Mouse (Mus musculus) cerebellum, postnatal 36 days (tissue): ENCODE results near the gene Arhgef11.

Source experiments
- DNase-seq, 2 experiments: peaks; one replicate each; pipeline ENCODE4 v3.0.0; 2021 to 2022; ENCODE audit warnings: mixed read lengths in 2 of 2

Gene Arhgef11

GRCm38 (mm10) chr3:87718525-87718924, 101.2 kb downstream of the Arhgef11 start:
- DNase-seq: no peak

DNA sequence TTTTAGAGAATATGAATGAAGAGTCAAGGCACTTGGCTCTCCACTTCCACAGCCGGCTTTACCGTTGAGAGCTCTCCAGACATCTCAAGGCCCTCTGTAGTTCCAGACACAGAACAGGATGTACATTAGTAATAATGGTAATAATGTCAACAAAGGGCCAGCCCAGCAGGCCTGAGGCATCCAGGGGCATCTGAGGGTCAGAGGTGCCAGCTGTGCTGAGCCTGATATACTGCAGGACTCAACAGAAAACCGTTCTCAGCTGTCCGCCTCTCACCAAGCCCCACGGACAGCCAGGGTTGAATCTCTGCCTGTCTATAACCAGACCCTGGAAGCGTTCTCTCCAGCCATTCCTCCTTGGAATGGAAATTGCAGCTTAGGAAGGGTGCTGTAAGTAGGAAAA, 107.2 kb downstream of the Arhgef11 start:
- no peak for DNase-seq

- DNase-seq: no peak
Observed at GRCm38 (mm10) chr3:87725396-87726160, 108.2 kb downstream of the Arhgef11 start.

DNA sequence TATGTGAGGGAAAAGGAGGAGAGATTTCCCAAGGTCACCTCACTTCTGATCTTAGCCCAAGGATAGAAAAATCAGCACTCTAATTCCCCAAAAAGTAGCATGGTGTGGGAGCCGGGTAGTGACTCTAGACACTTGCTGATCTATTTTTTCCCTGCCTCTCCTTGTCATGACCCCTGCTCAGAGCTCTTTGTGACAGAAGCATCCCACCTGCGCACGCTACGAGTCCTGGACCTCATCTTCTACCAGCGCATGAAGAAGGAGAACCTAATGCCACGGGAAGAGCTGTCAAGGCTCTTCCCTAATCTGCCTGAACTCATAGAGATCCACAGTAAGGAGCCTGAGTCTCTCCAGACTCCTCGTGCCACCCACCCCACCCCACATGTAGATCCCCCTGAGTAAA, 108.8 kb downstream of the Arhgef11 start:
- no peak for DNase-seq

DNA sequence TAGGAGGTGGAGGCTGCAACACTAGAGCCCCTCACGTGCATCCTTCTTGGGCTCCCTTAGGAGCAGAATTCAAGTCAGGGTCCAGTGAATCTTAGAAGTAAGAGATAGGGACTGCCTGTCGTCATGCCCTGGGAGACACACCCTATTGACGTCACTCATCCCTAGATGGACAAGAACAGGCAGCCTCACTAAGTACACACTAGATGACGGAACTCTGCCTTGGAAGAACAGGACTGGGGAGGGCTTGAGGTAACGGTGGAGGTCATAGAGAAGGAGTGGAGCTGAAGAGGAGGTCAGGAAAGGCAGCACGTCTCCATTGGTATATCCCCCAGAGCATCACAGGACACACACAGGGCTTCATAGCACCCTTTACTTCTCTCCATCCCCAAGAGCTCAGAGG, 111.3 kb downstream of the Arhgef11 start:
- no peak for DNase-seq

- DNase-seq: no peak
Observed at GRCm38 (mm10) chr3:87733098-87733497, 115.7 kb downstream of the Arhgef11 start.

- no peak for DNase-seq
Observed at GRCm38 (mm10) chr3:87733984-87734761, 116.8 kb downstream of the Arhgef11 start.

DNA sequence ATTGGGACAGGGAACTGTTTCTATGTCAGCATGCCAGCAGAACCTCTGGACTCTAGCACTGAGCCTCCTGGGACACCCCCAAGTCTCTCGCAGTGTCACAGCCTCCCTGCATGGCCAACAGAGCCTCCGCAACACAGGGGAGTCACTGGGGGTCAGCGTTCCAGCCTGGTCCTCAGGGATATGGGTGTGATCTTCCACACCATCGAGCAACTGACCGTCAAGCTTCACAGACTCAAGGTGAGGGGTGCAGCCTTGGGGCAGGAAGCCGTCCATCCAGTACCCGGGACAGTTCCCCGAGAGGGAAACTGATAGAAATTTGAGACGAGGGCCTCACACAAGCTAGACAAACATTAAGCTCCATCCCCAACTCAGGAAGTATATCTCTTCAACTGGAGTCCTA, 118.0 kb downstream of the Arhgef11 start:
- no peak for DNase-seq

- DNase-seq: no peak
Observed at GRCm38 (mm10) chr3:87738906-87739305, 121.5 kb downstream of the Arhgef11 start.

- no peak for DNase-seq
Observed at GRCm38 (mm10) chr3:87742013-87742412, 124.7 kb downstream of the Arhgef11 start.

DNA sequence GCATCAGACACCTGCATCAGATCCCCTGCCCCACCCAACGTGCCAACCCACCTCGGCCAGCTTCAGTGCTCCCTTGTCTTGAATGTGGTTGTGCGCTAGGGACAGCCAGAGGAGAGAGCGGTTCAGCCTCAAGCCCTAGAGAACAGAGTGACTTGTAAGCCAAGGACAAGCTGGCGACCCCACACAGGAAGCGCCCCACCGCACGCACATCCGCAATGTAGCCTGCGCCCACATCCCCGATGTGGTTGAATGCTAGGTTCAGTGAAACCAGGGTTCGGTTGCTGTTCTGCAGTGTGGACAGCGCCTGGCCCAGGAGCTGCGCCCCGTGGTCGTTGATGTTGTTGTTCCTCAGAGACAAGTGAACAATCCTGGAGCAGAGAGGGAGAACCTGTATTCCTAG, 125.4 kb downstream of the Arhgef11 start:
- no peak for DNase-seq

- DNase-seq: no peak
Observed at GRCm38 (mm10) chr3:87743927-87744326, 126.6 kb downstream of the Arhgef11 start.

DNA sequence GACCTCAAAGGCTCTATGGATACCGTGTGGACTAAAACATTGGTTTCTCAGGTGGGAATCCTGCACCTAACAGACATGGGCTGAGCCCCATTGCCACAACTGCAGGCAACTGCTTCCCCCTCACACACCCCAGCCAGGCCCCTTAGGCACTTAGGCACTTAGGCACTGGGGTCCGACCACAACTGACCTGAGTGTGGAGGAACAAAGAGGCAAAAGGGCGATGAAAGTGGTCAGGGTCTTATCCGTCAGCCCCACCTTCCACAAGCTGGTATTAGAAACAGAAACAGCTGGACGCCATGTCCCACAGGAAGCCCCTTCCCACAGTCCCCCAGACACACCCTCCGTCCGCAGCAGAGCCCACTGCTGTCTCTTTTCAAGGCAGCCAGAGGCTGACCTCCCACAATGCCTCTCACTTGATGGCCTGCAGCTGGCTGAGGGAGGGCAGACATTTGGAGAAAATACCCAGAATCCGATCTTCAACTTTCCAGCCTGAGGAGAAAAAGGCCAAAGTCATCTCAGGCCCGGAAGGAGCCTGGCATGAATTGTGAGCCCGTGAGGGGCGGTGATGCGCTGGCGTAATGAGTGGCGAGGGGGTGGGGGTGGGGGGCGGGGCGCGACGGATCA, 127.8 kb downstream of the Arhgef11 start:
- DNase-seq: no peak

GRCm38 (mm10) chr3:87748431-87748830, 131.1 kb downstream of the Arhgef11 start, which contains the start of gene Lrrc71:
Lrrc71 (minus strand) TSS chr3:87748625.
- DNase-seq: no peak

GRCm38 (mm10) chr3:87749036-87749435, 131.7 kb downstream of the Arhgef11 start:
- DNase-seq: peak; percentile 16 to 32

GRCm38 (mm10) chr3:87749977-87750376, 132.6 kb downstream of the Arhgef11 start:
- no peak for DNase-seq

DNA sequence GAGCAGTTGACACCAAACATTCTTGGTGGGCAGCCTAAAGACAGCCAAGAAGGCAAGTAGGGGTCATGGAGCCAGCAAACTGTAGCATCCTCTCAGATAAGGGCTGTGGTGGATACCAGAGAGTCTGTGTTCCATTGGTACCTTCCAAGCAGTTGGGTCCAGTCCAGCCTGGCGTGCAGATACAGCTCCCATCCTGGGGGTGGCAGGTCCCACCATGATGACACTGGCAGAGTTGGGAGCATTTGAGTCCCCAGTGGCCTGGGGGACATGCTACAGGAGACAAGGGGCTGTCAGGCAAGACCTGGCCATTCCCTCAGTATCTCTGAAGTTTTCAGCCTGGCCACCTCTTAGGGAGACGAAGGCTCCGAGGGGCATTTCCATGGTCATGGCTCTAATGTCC, 135.2 kb downstream of the Arhgef11 start:
- DNase-seq: no peak

DNA sequence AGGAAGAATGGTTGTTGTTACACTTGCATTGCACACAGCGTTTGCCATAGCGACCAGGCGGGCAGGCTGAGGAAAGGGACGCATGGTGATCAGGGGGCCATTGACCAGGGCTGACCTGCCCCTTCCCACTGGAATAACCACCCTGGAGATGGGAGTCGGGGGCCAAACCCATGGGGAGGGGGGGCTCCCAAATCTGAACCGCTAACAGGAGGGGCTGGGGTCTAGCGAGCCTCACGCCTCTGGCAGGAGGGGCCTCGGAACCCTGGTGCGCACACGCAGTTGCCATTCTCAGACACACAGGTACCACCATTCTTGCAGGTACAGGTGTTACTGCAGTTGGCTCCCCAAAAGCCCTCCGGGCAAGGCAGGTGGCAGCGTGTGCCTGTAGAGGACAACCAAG, 136.5 kb downstream of the Arhgef11 start:
- DNase-seq: no peak

DNA sequence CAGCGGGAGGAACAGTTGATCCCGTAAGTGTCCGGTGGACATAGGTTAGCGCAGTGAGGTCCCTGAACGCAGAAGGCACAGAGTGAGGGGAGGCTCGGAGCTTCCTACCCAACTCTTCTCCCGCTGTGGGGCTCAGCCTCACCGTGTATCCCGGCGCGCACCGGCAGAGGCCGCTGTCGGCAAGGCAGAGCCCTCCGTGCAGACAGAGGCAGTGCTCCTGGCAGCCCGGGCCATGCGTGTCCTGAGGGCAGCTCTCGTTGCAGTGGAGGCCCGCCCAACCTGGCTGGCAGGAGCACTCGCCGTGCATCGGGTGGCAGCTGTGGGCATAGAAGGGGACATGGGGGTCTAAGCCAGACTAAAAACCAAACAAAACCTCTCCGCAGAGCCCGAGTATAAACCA, 138.6 kb downstream of the Arhgef11 start:
- peak; percentile 87 to 90 for DNase-seq

- DNase-seq: peak; percentile 16 to 21
Observed at GRCm38 (mm10) chr3:87756488-87756887, 139.1 kb downstream of the Arhgef11 start.

GRCm38 (mm10) chr3:87758641-87759040, 141.3 kb downstream of the Arhgef11 start:
- DNase-seq: no peak

- DNase-seq: no peak
Observed at GRCm38 (mm10) chr3:87761408-87762375, 144.3 kb downstream of the Arhgef11 start.
